Mouse (Mus musculus): ENCODE results near the gene Psmb7. TPM values are rescaled to one million over a fixed set of nuclear protein-coding genes. Genes with fewer than 3 reads are reported as not detected.

Psmb7 gene
- polyA plus RNA-seq, 1 experiment from 2014 or later = 340 TPM

DNA sequence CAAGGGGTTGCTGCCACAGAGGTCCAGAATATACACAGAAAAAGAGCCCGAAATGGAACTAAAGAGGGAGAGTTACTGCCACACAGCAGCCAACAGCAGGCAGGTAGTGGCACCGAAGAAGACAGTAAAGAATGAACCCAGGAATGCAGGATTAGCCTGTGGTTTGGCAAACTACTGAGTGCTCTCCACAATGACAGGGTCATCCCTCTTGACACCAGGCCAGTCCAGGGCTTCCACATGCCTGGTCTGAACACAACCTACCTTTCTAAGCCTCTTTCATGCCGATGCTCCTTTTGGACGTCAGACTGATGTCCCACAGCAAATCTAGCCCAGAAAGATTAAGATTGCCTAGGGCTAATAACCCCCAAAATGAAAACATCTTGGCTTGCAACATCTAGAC lies 15.1 kb downstream of the Psmb7 start:
- no peaks in the 10 kb centered on the region for H3K27me3 ChIP-seq (ENCODE audit: low read depth, poor library complexity, severe bottlenecking)
- H3K27ac ChIP-seq = no peak overlapping the region
- 91% methylated on average over 4 of the region's 4 CpGs for WGBS
- no peak overlapping the region for H3K4me3 ChIP-seq
- DNase-seq (ENCODE audit: low spot score) = no peak
- no peaks in the 10 kb centered on the region for H3K9me3 ChIP-seq (replicated peaks)
- H3K36me3 ChIP-seq = peaks cover 98% of the 10 kb centered on the region
- H3K4me1 ChIP-seq = no peaks in the 10 kb centered on the region

- no peak overlapping the region for H3K27ac ChIP-seq
- H3K27me3 ChIP-seq (ENCODE audit: low read depth, poor library complexity, severe bottlenecking) = no peaks in the 10 kb centered on the region
- 94% methylated on average over 8 of the region's 8 CpGs for WGBS
- H3K36me3 ChIP-seq = peaks cover 83% of the 10 kb centered on the region
- H3K4me1 ChIP-seq = no peaks in the 10 kb centered on the region
- no peak for DNase-seq (ENCODE audit: low spot score)
- no peak overlapping the region for H3K4me3 ChIP-seq
- H3K9me3 ChIP-seq (replicated peaks) = no peaks in the 10 kb centered on the region
Observed at GRCm38 (mm10) chr2:38623821-38624590, 19.9 kb downstream of the Psmb7 start.

- Histone ChIP-seq H3K9me3 (replicated peaks) (no peaks in the 10 kb centered on the region), H3K27me3 (ENCODE audit: low read depth, poor library complexity, severe bottlenecking) (no peaks in the 10 kb centered on the region), H3K36me3 (peaks cover 83% of the 10 kb centered on the region), H3K27ac (no peak overlapping the region), H3K4me1 (no peaks in the 10 kb centered on the region), H3K4me3 (no peak overlapping the region)
- 82% methylated on average over 3 of the region's 3 CpGs for WGBS
- DNase-seq (ENCODE audit: low spot score) = no peak
Observed at GRCm38 (mm10) chr2:38623411-38623810, 20.5 kb downstream of the Psmb7 start.

DNA sequence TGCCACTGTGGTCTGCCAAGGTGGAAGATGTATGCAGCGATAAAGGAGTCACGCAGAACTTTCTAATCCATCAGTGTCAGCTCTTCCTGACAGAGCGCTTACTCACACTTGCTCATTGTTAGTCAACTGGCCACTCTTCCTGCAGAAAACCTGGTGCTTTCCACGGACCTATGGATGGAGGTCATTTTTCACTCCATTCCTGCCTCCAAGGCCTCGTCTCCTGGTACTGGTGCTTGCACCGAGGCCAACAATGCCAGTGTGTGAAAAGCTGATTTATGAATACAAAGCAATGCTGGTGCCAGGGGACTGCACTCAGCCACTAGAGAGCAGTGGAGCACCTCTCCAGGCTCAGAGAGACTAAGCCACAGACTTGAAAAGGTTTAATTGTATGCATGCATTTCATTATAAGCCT lies 22.3 kb downstream of the Psmb7 start:
- Histone ChIP-seq H3K4me3 (no peak overlapping the region), H3K4me1 (no peaks in the 10 kb centered on the region), H3K36me3 (peaks cover 82% of the 10 kb centered on the region), H3K9me3 (replicated peaks) (no peaks in the 10 kb centered on the region), H3K27me3 (ENCODE audit: low read depth, poor library complexity, severe bottlenecking) (no peaks in the 10 kb centered on the region), H3K27ac (no peak overlapping the region)
- no peak for DNase-seq (ENCODE audit: low spot score)
- WGBS = 81% methylated on average over 6 of the region's 6 CpGs

GRCm38 (mm10) chr2:38621076-38621475 lies 22.8 kb downstream of the Psmb7 start:
- Histone ChIP-seq H3K27me3 (ENCODE audit: low read depth, poor library complexity, severe bottlenecking) (no peaks in the 10 kb centered on the region), H3K4me3 (no peak overlapping the region), H3K36me3 (peaks cover 77% of the 10 kb centered on the region), H3K9me3 (replicated peaks) (no peaks in the 10 kb centered on the region), H3K27ac (no peak overlapping the region), H3K4me1 (no peaks in the 10 kb centered on the region)
- no peak for DNase-seq (ENCODE audit: low spot score)
- 87% methylated on average over 4 of the region's 4 CpGs for WGBS

DNA sequence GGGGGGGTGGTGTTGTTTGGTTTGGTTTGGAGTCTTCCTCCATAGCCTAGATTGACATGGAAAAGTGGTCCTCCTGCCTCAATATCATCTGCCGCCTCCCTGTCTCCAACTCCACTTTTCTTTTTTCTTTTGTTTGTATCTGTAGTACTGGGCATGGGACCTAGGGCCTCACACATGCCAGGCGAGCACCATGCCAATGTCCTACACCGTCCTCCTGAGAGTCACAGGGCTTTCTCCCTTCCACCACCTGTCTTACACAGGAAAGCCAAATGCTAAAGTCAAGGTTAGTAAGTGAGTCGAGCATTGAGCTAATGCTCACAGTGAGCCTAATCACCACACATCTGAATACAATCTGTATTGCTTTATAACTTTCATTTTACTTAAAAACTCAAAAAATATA lies 24.1 kb downstream of the Psmb7 start:
- Histone ChIP-seq H3K4me3 (no peak overlapping the region), H3K36me3 (peaks cover 70% of the 10 kb centered on the region)
- WGBS = 91% methylated on average over 4 of the region's 4 CpGs

DNA sequence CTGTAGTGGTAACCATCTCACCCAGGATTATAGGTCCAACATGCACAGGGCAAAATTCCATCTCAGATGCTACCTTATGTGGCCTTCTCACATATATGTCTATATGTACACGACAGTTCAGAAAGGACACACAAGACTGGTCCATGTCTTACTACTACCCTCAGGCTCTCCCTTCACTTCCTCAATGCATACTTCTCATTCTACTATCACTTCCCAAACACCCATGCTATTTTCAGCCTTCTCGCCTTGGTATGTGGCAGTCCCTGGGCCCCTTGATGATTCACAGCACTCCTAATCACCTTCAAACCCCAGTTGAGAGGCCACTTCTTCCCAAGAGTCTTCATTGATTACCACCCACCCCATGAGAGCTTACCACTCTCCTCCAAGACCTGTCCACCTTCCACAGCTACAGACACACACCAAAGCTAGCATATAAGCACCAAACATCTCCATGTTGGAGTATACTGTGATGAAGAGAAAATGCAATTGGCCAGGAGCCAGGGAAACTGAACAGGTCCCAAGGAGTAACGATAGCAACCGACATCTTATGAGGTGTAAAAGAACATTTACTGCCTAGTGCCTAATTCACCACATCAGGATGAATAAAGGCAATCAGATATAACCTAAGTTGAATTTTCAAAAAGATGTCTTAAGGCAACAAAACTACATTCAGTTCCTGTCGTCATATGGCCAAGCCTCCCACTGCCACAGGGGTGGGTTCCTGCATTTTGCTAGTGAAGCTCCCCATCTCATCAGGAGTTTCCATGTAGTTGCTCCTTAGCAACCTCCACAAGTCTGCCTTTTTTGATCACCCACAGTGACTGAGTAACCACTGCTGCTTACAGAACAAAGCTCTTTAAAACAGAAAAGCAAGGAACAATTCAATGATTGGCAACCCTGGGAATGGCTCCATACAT lies 26.7 kb downstream of the Psmb7 start:
- Histone ChIP-seq H3K27ac (no peak overlapping the region), H3K36me3 (peaks cover 72% of the 10 kb centered on the region), H3K27me3 (ENCODE audit: low read depth, poor library complexity, severe bottlenecking) (no peaks in the 10 kb centered on the region), H3K4me3 (no peak overlapping the region), H3K4me1 (no peaks in the 10 kb centered on the region), H3K9me3 (replicated peaks) (no peaks in the 10 kb centered on the region)
- no peak for DNase-seq (ENCODE audit: low spot score)
- WGBS = 94% methylated on average over 5 of the region's 5 CpGs

More for the DNA sequence above, 24.1 kb downstream of the Psmb7 start:
- DNase-seq (ENCODE audit: low spot score) = no peak
- no peaks in the 10 kb centered on the region for H3K9me3 ChIP-seq (replicated peaks)
- no peak overlapping the region for H3K27ac ChIP-seq
- H3K27me3 ChIP-seq (ENCODE audit: low read depth, poor library complexity, severe bottlenecking) = no peaks in the 10 kb centered on the region
- H3K4me1 ChIP-seq = no peaks in the 10 kb centered on the region

- WGBS = 66% methylated on average over 4 of the region's 4 CpGs
- H3K4me3 ChIP-seq = no peak overlapping the region
- no peaks in the 10 kb centered on the region for H3K27me3 ChIP-seq (ENCODE audit: low read depth, poor library complexity, severe bottlenecking)
- DNase-seq (ENCODE audit: low spot score) = no peak
- peaks cover 66% of the 10 kb centered on the region for H3K36me3 ChIP-seq
- no peak overlapping the region for H3K27ac ChIP-seq
- no peaks in the 10 kb centered on the region for H3K9me3 ChIP-seq (replicated peaks)
- H3K4me1 ChIP-seq = no peaks in the 10 kb centered on the region
Observed at GRCm38 (mm10) chr2:38616072-38616471, 27.8 kb downstream of the Psmb7 start.

DNA sequence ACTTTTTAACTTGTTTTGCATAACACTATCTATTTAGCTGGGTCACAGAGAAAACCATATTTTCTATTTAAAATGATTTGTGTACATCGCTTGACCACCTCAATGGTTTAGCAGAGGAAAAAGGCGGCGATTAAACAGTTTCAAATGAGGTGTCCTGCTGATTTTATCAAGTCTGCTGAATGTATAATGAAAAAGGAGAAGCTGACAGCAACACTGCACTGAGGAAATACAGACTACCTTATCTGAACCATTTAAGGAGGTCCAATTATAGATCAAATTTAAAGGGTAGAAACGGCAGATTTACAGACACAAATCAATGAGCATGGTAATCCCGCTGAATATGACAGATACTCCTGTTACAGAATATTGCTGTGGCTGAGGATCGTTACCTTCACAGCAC lies 29.4 kb downstream of the Psmb7 start:
- WGBS = 95% methylated on average over 6 of the region's 6 CpGs
- Histone ChIP-seq H3K27me3 (ENCODE audit: low read depth, poor library complexity, severe bottlenecking) (no peaks in the 10 kb centered on the region), H3K36me3 (peaks cover 70% of the 10 kb centered on the region), H3K9me3 (replicated peaks) (no peaks in the 10 kb centered on the region), H3K27ac (no peak overlapping the region), H3K4me3 (no peak overlapping the region), H3K4me1 (no peaks in the 10 kb centered on the region)
- no peak for DNase-seq (ENCODE audit: low spot score)

DNA sequence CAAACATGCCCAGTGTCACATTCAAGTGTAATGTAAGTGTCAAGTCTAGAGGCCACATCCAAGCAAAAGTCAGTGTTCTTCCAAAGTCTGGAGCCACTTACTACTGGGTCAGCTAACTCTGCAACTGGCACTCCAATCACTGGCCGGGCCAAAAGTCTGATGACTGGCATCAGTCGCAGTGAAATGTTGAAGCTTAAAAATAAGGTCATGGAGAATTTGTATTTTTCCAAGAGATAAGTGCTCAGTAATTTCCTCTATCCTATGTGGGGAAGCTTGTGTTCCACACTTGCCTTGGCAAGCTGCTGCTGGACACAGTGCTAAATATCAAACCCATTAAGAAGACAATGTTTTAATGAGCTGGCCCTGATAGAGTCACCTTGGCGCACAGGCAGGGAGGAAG lies 30.3 kb downstream of the Psmb7 start:
- DNase-seq (ENCODE audit: low spot score) = no peak
- Histone ChIP-seq H3K27me3 (ENCODE audit: low read depth, poor library complexity, severe bottlenecking) (no peaks in the 10 kb centered on the region), H3K36me3 (peaks cover 70% of the 10 kb centered on the region), H3K4me1 (no peaks in the 10 kb centered on the region), H3K9me3 (replicated peaks) (no peaks in the 10 kb centered on the region), H3K27ac (no peak overlapping the region), H3K4me3 (no peak overlapping the region)
- WGBS = 94% methylated on average over 3 of the region's 3 CpGs

GRCm38 (mm10) chr2:38612596-38612995 lies 31.3 kb downstream of the Psmb7 start:
- Histone ChIP-seq H3K36me3 (peaks cover 68% of the 10 kb centered on the region), H3K9me3 (replicated peaks) (no peaks in the 10 kb centered on the region), H3K27me3 (ENCODE audit: low read depth, poor library complexity, severe bottlenecking) (no peaks in the 10 kb centered on the region), H3K4me3 (no peak overlapping the region), H3K27ac (no peak overlapping the region), H3K4me1 (no peaks in the 10 kb centered on the region)
- WGBS = 94% methylated on average over 6 of the region's 6 CpGs
- no peak for DNase-seq (ENCODE audit: low spot score)

DNA sequence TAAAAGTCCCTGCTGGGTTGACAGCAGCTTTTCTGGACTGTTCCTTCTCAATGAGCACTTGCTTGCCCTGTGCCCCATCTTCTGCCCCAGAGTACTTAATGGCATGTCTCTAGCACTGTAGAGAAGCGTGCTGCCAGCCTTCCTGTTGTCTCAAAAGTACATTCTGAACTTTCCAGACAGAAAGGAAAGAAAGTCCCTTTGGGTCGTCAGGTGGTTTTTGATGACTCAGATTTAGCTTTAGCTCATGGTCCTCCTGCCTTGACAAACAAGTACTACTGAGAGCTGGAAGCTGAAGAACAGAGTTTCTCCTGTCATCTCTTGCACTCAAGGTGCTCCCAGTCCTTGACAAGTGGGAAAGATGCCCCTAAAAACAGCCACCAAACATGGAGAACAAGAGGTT lies 33.7 kb downstream of the Psmb7 start:
- Histone ChIP-seq H3K27ac (no peak overlapping the region), H3K9me3 (replicated peaks) (no peaks in the 10 kb centered on the region), H3K36me3 (peaks cover 72% of the 10 kb centered on the region), H3K4me1 (no peaks in the 10 kb centered on the region), H3K27me3 (ENCODE audit: low read depth, poor library complexity, severe bottlenecking) (no peaks in the 10 kb centered on the region), H3K4me3 (no peak overlapping the region)
- no peak for DNase-seq (ENCODE audit: low spot score)
- 97% methylated on average over 2 of the region's 2 CpGs for WGBS

DNA sequence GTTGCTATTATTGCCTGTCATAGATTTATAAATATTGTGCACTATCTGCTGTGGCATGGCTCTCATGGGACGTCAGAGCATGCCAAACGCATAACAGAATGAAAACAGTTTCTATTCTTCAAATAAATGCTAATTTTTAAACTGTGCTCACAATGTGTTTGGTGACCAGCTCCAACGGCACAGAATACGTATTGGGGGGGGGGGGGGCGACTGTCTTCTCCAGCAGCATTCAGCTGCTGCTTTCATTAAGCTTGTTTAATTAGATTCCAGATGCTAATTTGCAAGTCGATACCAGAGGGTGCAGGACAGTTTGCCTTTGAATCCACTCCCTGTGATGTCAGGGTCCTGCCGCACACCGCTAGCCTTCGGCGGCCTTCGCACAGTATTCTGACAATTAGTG lies 34.6 kb downstream of the Psmb7 start:
- H3K36me3 ChIP-seq = peaks cover 74% of the 10 kb centered on the region
- 96% methylated on average over 11 of the region's 11 CpGs for WGBS
- no peak overlapping the region for H3K27ac ChIP-seq
- H3K4me1 ChIP-seq = 0 out of 2 replicates have a peak, but pooled peaks cover under 1% of the 10 kb centered on the region
- H3K4me3 ChIP-seq = no peak overlapping the region
- H3K27me3 ChIP-seq (ENCODE audit: low read depth, poor library complexity, severe bottlenecking) = no peaks in the 10 kb centered on the region
- no peak for DNase-seq (ENCODE audit: low spot score)
- H3K9me3 ChIP-seq (replicated peaks) = no peaks in the 10 kb centered on the region
